Mouse (Mus musculus) olfactory bulb, adult 2 months (tissue): ENCODE measurements around the gene Ifitm6.
"Not testable (repeated sequence)": the region's sequence is repeated elsewhere in the genome, so short reads cannot be mapped to it uniquely, and the experiment has no call there.

Experiments
- CTCF ChIP-seq: fragments of 200-500 bp; IDR thresholded peaks from 2 replicates; pipeline ENCODE4 v1.5.1; 2012; ENCODE audit warnings: low read depth, mild to moderate bottlenecking, low read length, moderate library complexity; ENCODE audit not compliant: insufficient read depth
- POLR2A ChIP-seq: fragments of 200-500 bp; IDR thresholded peaks from 2 replicates; pipeline ENCODE4 v1.6.1; 2012; ENCODE audit warnings: mild to moderate bottlenecking, low read depth, low read length, moderate library complexity; ENCODE audit not compliant: insufficient read depth

- TF ChIP-seq CTCF, POLR2A: not testable (repeated sequence)
These were observed 18.9 kb upstream of the Ifitm6 start for GRCm38 (mm10) chr7:141036624-141037023.
